Mouse (Mus musculus): Measurements from ENCODE around the gene Pcgf3. TPM values are rescaled to one million over a fixed set of nuclear protein-coding genes. Genes with fewer than 3 reads are reported as not detected.

The Pcgf3 gene
- polyA plus RNA-seq, 1 experiment: 13.9 TPM

DNA sequence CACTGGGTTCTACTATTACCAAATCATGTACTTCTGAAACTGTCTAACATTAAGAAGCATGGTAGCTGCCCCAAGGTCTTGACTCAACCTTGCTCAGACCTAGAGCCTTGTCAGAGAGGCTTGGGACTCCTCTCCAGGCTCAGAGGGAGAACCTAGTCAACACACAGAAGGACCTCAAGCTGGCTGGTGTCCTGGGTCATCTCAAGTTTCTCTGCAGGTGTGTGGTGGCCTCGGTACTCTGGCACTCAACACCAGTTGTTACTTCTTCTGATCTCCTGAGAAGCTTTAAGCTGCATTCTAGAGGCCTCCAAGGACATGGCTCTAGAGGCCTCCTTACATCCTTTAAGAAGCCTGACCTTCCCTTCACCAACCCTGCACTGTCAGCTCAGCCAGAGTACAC is 93.0 kb downstream of the Pcgf3 start:
- DNase-seq (ENCODE audit: low spot score): no peak

Other genes with a start within 250 kb of the Pcgf3 start
- gene Dr1, start 192.3 kb upstream of the Pcgf3 start, polyA plus RNA-seq (2012; rRNA removed): 23.5 and 27.0 TPM in 2 replicates
- 8.7 and 9.1 TPM in 2 replicates for gene Pigg, start 148.6 kb upstream of the Pcgf3 start, polyA plus RNA-seq (2012; rRNA removed)
- gene Gm42517, start 93.3 kb upstream of the Pcgf3 start, polyA plus RNA-seq (2012; rRNA removed): 1.7 and 1.8 TPM in 2 replicates
- not detected in 2 replicates for gene Pde6b, start 72.8 kb upstream of the Pcgf3 start, polyA plus RNA-seq (2012; rRNA removed)
- gene Atp5k, start 26.8 kb upstream of the Pcgf3 start, polyA plus RNA-seq (2012; rRNA removed): 219 and 292 TPM in 2 replicates
- gene Mfsd7a, start 12.3 kb upstream of the Pcgf3 start, polyA plus RNA-seq (2012; rRNA removed): 9.8 and 10.7 TPM in 2 replicates
- gene Cplx1, start 88.8 kb downstream of the Pcgf3 start, polyA plus RNA-seq (2012; rRNA removed): 0.10 and 0.44 TPM in 2 replicates
- 61.6 and 66.0 TPM in 2 replicates for gene Gak, start 168.5 kb downstream of the Pcgf3 start, polyA plus RNA-seq (2012; rRNA removed)
- 36.8 and 37.3 TPM in 2 replicates for gene Tmem175, start 168.5 kb downstream of the Pcgf3 start, polyA plus RNA-seq (2012; rRNA removed)
- 24.1 and 27.1 TPM in 2 replicates for gene Idua, start 199.1 kb downstream of the Pcgf3 start, polyA plus RNA-seq (2012; rRNA removed)
- 20.2 and 21.5 TPM in 2 replicates for gene Dgkq, start 208.4 kb downstream of the Pcgf3 start, polyA plus RNA-seq (2012; rRNA removed)
- 0.04 and 0.07 TPM in 2 replicates for gene Slc26a1, start 214.3 kb downstream of the Pcgf3 start, polyA plus RNA-seq (2012; rRNA removed)
- gene Fgfrl1, start 231.2 kb downstream of the Pcgf3 start, polyA plus RNA-seq (2012; rRNA removed): 69.0 and 72.7 TPM in 2 replicates